Mouse (Mus musculus): ENCODE measurements around the gene Cep83.
"Not testable (repeated sequence)": the region's sequence is repeated elsewhere in the genome, so short reads cannot be mapped to it uniquely, and the experiment has no call there.

Gene Cep83

DNA sequence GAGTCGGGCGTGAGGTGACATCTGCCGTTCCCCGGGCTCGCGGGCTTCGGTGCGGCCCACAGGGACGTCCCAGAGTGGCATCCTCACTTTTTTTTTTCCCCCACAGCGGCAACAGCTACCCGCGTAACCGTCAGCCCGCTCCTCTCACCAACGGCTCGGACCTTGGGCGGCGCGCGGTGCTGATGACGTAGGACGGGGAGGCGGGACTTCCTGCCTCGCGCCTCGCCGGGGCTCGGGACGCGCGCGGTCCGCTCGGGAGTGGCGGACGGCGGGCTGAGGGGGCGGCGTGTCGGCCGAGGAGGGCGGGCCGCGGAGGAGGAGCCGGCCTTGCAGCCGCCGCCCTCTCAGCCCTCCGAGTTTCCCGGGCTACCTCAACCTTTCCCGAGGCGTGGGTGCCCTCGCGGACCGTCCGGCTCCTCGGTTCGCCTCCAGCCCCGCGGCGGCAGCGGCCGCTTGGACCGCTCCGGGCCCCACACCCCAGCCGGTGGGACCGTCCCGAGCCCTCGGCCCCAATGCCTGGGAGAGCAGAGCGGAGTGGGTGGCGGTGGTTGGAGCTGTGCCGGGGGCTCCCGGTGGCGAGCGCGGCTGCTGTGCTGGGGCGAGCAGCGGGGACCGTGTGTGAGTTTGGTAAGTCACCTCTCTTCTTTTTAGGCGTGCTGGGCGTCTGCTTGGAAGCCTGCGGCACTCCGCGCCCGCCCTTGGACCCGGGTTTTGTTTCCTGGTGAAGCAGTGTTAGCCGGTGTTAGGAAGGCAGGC, at the start of gene Cep83:
Gene Cep83, plus strand, starts transcription at position 235 of the 756 bp plus-strand sequence.
- peak; percentile 91 to 93 for DNase-seq (ENCODE audit: low spot score in 2 of 2)

GRCm38 (mm10) chr10:94639281-94639680, 49.2 kb upstream of the Cep83 start:
- DNase-seq (ENCODE audit: low spot score in 2 of 2): no peak

- no peak for DNase-seq (ENCODE audit: low spot score in 2 of 2)
Observed at GRCm38 (mm10) chr10:94640067-94640466, 48.4 kb upstream of the Cep83 start.

- no peak for DNase-seq (ENCODE audit: low spot score in 2 of 2)
Observed at GRCm38 (mm10) chr10:94664036-94664435, 24.4 kb upstream of the Cep83 start.

GRCm38 (mm10) chr10:94664455-94664854, 24.0 kb upstream of the Cep83 start:
- DNase-seq (ENCODE audit: low spot score in 2 of 2): no peak

GRCm38 (mm10) chr10:94668147-94668546, 20.3 kb upstream of the Cep83 start:
- no peak for DNase-seq (ENCODE audit: low spot score in 2 of 2)

DNA sequence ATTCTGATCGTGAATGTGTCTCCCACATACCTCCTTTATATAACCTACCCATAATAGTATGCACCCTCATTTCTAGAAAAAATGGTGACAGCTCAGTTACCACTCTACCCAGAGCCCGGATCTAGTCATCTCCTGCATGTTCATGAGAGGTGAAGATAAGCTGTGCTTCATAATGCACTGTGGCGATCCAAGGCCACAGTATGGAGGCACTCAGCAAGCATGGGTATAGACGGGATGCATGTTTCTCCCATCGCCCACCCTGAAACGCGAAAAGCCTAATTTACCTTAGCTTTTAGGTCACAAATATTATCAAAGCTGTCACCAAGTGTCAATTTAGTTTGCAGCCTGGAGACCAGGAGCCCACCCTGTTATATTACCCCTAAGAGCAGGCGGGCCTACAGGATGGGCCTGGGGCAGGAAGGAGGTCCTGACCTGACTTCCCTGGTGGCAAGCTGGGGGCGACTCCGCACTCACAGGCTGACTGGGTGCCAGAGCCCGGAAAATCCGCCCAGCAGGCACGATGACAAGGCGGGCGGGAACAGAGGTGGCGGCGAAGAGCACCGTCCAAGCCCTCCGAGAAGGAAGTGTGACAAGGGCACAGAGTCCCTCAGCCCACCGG, 544 bp upstream of the Cep83 start:
- peak; percentile 69 for DNase-seq (ENCODE audit: low spot score in 2 of 2)

- no peak for DNase-seq (ENCODE audit: low spot score in 2 of 2)
Observed at GRCm38 (mm10) chr10:94689176-94689510, 689 bp downstream of the Cep83 start.

- no peak for DNase-seq (ENCODE audit: low spot score in 2 of 2)
Observed at GRCm38 (mm10) chr10:94690376-94690775, 1.9 kb downstream of the Cep83 start.

DNA sequence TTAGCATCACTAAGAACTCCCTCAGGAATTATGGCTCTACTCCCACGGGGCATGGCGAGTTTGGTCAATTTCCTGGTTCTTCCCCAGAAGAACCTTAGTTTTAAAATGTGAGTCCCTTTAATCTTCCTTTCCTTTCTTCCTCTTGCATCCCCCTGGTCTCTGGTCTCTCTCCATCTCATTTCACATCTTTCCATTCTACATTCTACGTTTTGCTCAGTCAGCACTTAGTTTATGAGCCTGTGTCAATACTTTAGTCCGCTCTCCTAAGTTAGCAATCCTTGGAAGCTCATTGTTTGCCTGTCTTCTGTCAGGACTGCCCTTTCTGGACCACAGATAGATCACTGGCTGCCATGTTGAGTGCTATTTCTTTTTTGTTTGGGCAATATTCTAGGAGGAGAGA, 3.7 kb downstream of the Cep83 start:
- no peak for DNase-seq (ENCODE audit: low spot score in 2 of 2)

DNA sequence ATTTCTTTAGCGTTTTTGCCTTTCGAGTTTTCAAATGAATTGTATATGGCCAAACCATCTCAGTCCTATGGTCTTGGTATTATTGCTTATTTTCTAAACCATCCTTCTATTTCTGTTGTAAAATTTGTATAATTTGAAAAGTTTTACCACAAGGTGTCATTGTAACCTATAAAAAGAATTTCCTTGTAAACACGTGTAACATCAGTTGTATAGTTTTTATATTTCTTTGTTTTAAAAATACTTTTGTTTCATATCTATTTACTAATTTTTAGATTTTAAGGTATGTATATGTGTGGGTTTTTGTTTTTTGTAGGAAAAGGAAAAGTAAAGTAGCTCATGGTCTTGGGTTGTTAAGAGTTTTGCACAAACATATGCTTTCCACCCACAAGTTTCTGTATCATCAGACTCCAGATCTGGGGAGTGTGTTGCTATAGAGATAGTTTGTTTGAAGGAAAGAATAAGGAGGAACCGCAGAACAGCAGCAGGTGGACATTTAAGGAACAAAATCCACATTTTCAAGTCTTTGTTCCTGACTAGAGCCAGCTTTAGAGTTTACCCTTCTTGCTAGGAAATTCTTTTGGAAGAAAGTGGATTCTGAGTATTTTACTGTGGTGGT, 17.3 kb downstream of the Cep83 start:
- no peak for DNase-seq (ENCODE audit: low spot score in 2 of 2)

DNA sequence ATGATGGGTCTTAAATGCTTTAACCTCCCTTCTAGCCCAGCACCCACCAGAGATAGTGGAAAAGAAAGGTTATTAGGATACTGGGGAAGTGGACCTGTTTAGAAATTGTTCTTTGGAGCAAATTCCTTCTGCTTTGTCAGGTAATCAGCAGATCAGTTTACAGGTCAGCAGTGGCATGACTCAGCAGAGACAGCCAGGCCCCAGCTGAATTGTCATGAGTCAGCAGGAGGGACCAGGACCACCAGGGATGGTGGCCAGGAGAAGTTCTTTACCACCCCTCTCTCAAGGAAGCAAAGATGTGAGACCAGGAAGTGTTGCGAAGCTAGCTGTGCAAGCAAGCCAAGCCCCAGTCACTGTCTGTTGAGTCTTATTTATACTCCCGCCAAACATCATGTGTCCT, 18.2 kb downstream of the Cep83 start:
- no peak for DNase-seq (ENCODE audit: low spot score in 2 of 2)

- DNase-seq (ENCODE audit: low spot score in 2 of 2): no peak
Observed at GRCm38 (mm10) chr10:94709622-94710319, 21.3 kb downstream of the Cep83 start.

- DNase-seq (ENCODE audit: low spot score in 2 of 2): no peak
Observed at GRCm38 (mm10) chr10:94710320-94710695, 21.9 kb downstream of the Cep83 start.

DNA sequence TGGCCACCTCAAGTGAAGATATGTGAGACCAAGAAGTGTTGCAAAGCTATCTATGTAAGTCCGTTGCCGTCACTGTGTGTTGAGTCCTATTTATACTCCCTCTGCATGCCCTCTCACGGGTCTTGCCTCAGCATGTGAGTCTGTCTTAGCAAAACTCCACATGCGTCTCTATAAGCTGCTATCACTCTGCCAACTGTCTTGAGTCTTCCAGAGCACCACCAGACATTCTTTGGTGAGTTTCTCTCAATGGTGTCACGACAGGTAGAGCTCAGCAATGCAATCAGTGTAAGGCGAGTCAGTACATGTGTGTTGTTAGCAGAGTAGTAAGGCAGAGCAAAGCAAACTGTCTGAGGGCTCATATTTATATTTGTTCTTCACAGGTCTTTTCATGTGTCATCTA, 31.8 kb downstream of the Cep83 start:
- DNase-seq (ENCODE audit: low spot score in 2 of 2): no peak

- not testable (repeated sequence) for DNase-seq (ENCODE audit: low spot score in 2 of 2)
Observed at GRCm38 (mm10) chr10:94728053-94728452, 39.6 kb downstream of the Cep83 start.

DNA sequence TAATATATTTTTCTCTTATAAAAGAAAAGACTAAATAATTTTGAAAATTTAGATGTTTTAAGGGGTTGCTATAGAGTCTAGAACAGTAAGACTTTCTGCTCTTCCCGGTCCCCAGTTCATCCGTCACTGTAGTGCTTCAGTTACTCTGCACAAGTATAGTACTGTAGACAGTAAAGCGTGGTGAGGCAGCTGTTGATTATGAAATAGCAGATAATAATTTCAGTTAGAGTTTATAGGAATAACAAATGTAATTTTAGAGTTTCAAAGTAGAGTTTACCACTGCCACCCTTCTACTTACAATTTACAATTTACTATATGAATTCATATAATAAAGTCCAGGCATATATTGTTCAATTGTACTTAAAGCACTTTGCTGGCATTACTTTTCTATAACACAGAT, 42.0 kb downstream of the Cep83 start:
- no peak for DNase-seq (ENCODE audit: low spot score in 2 of 2)

DNA sequence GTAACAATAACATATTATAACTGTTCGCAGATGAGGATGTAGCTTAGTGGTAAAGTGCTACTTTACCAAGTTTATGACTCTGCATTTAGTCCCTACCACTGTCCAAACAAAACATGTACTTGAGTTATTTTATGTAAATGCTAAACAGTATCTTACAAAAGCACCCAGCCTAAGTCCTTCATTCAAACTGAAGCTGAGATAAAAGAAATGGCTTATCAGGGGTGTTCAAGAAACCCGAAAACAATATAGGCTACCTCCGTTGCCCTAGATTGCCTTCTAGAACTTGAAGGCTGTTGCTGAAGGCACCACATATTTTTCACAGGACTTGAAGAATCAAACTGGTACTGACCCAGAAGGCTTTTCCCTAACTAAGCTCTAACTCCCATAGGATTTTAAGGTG, 46.4 kb downstream of the Cep83 start:
- DNase-seq (ENCODE audit: low spot score in 2 of 2): no peak

DNA sequence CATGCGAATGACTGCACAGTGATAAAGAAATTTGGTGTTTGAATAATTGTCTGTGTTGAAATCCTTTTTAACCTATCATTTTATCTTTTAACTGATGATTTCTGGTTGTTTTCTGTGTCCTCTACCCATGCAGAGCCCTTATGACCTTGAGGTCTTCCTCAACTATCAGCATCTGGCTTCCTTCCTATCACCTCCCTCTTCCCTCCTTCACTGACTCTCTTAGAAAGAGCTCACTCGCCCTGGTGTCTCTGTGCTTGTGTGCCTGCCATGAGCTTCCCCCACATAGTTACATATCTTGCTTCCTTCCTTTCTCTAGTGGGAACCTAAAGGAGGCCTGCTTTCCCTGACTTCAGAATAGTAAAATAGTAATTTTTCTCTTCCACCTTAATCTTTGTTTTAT, 51.8 kb downstream of the Cep83 start:
- no peak for DNase-seq (ENCODE audit: low spot score in 2 of 2)

GRCm38 (mm10) chr10:94741459-94741858, 53.0 kb downstream of the Cep83 start:
- DNase-seq (ENCODE audit: low spot score in 2 of 2): no peak

GRCm38 (mm10) chr10:94747011-94747410, 58.6 kb downstream of the Cep83 start:
- no peak for DNase-seq (ENCODE audit: low spot score in 2 of 2)

DNA sequence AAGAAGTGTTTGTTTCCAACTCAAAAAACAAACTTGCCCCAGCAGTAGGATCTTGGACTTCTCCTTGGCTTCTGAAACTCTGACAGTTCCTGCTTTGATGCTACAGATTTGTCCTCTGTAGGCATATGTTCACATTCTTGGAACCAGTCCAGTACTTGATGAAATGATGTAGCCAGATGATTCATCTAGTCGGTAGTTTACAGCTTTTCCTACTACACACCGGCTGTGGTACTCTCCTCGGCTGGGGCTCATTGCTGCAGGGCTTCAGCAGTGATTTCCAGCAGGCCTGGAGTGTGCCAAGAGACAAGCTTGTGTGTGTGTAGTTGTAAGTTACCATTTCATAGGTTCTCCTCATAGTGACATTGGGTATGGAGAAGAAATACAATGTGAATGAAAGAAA, 83.0 kb downstream of the Cep83 start:
- DNase-seq (ENCODE audit: low spot score in 2 of 2): peak; percentile 24 to 43

DNA sequence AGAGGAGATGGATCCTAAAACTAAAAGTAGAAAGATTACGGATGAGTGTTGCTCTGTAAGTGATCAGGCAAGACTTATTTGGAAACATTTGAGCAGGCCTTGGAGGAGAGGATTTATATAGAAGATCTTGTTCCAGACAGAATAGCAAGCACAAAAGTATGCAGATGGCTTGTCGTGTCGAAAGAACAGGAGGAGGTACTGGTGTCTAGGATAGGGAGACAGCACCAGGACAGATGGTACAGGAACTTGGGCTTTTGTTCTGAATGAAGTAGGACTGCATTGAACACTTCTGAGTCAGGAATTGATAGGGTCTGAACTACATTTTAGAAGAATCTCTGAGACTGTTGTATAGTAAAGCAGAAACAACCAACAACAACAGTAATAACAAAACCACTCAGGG, 89.1 kb downstream of the Cep83 start:
- peak in 1 of 2 experiments; percentile 33 for DNase-seq (ENCODE audit: low spot score in 2 of 2)

All from frontal cortex, postnatal 36 days (tissue).